Mouse (Mus musculus) midbrain, embryonic 10.5 days (tissue): ENCODE results near the gene Gpcpd1. TPM values are rescaled to one million over a fixed set of nuclear protein-coding genes. Genes with fewer than 3 reads are reported as not detected.
"Not testable (repeated sequence)": the region's sequence is repeated elsewhere in the genome, so short reads cannot be mapped to it uniquely, and the experiment has no call there.

Experiments used
- DNase-seq: peaks from one replicate; pipeline ENCODE4 v3.0.0-alpha.2; 2017; ENCODE audit warnings: low spot score
- H3K27ac ChIP-seq: fragments of 300-500 bp; sonication (generic); replicated peaks from 2 replicates; pipeline ENCODE4 v1.5.1; 2016; ENCODE audit warnings: mild to moderate bottlenecking
- H3K27me3 ChIP-seq: fragments of 300-500 bp; sonication (generic); 2 replicates; pipeline ENCODE4 v1.6.1; 2016; ENCODE audit warnings: low read depth, mild to moderate bottlenecking; ENCODE audit not compliant: poor library complexity, severe bottlenecking
- H3K36me3 ChIP-seq: fragments of 300-500 bp; sonication (generic); 2 replicates; pipeline ENCODE4 v1.6.1; 2016; ENCODE audit warnings: mild to moderate bottlenecking, moderate library complexity
- H3K4me1 ChIP-seq: fragments of 300-500 bp; sonication (generic); 2 replicates; pipeline ENCODE4 v1.6.1; 2016
- H3K4me3 ChIP-seq: fragments of 300-500 bp; sonication (generic); 2 replicates; pipeline ENCODE4 v1.5.1; 2016; ENCODE audit warnings: mild to moderate bottlenecking, moderate library complexity
- H3K9me3 ChIP-seq: fragments of 300-500 bp; sonication (generic); replicated peaks from 2 replicates; pipeline ENCODE4 v1.6.1; 2016; ENCODE audit warnings: mild to moderate bottlenecking
- WGBS: fragments of 180-500 bp; shearing (Covaris S2); methylation state at CpG from one replicate; pipeline ENCODE4 v1.1.7; 2016; 5-methylcytosine and 5-hydroxymethylcytosine counted together
- polyA plus RNA-seq: library from polyadenylated mRNA; unstranded; fragments of >200 nt; fragmentation: Nextera tagmentation; extraction: Ambion mirVana; gene quantifications from 2 replicates; pipeline ENCODE4 v1.2.1, GENCODE M21; 2016

Gpcpd1 gene
- polyA plus RNA-seq, 1 experiment from 2014 or later: 29.2 TPM

- no peak for DNase-seq
These were observed 14.2 kb upstream of the Gpcpd1 start for GRCm38 (mm10) chr2:132601777-132602176.

GRCm38 (mm10) chr2:132600081-132600480, 12.6 kb upstream of the Gpcpd1 start:
- Histone ChIP-seq H3K27ac (no peak overlapping the region), H3K36me3 (no peaks in the 10 kb centered on the region), H3K4me3 (no peak overlapping the region), H3K27me3 (no peaks in the 10 kb centered on the region), H3K4me1 (no peaks in the 10 kb centered on the region), H3K9me3 (no peaks in the 10 kb centered on the region)
- DNase-seq: no peak
- 84% methylated on average over 4 of the region's 4 CpGs for WGBS

More at GRCm38 (mm10) chr2:132601777-132602176, 14.2 kb upstream of the Gpcpd1 start:
- no peak overlapping the region for H3K4me3 ChIP-seq
- H3K36me3 ChIP-seq: no peaks in the 10 kb centered on the region
- no peaks in the 10 kb centered on the region for H3K27me3 ChIP-seq
- H3K27ac ChIP-seq: no peak overlapping the region
- no peaks in the 10 kb centered on the region for H3K4me1 ChIP-seq
- no peaks in the 10 kb centered on the region for H3K9me3 ChIP-seq

- H3K9me3 ChIP-seq: no peaks in the 10 kb centered on the region
- H3K4me3 ChIP-seq: no peak overlapping the region
- no peak for DNase-seq
- H3K27me3 ChIP-seq: no peaks in the 10 kb centered on the region
- whole genome bisulfite sequencing: 91% methylated on average over 6 of the region's 6 CpGs
- H3K36me3 ChIP-seq: no peaks in the 10 kb centered on the region
- H3K27ac ChIP-seq: no peak overlapping the region
- no peaks in the 10 kb centered on the region for H3K4me1 ChIP-seq
These were observed 11.6 kb upstream of the Gpcpd1 start for GRCm38 (mm10) chr2:132599127-132599526.

GRCm38 (mm10) chr2:132597866-132598480, 10.4 kb upstream of the Gpcpd1 start:
- 81% methylated on average over 3 of the region's 3 CpGs for WGBS
- H3K27me3 ChIP-seq: no peaks in the 10 kb centered on the region
- no peaks in the 10 kb centered on the region for H3K9me3 ChIP-seq
- H3K4me1 ChIP-seq: no peaks in the 10 kb centered on the region
- DNase-seq: no peak
- no peak overlapping the region for H3K4me3 ChIP-seq
- H3K36me3 ChIP-seq: no peaks in the 10 kb centered on the region
- H3K27ac ChIP-seq: no peak overlapping the region

- H3K4me1 ChIP-seq: no peaks in the 10 kb centered on the region
- WGBS: 76% methylated on average over 8 of the region's 8 CpGs
- H3K27me3 ChIP-seq: no peaks in the 10 kb centered on the region
- H3K4me3 ChIP-seq: no peak overlapping the region
- H3K9me3 ChIP-seq: no peaks in the 10 kb centered on the region
- H3K36me3 ChIP-seq: no peaks in the 10 kb centered on the region
- H3K27ac ChIP-seq: no peak overlapping the region
- no peak for DNase-seq
These were observed 9.7 kb upstream of the Gpcpd1 start for GRCm38 (mm10) chr2:132597226-132597625.

GRCm38 (mm10) chr2:132595601-132596235, 8.2 kb upstream of the Gpcpd1 start:
- no peak for DNase-seq
- H3K27me3 ChIP-seq: no peaks in the 10 kb centered on the region
- no peaks in the 10 kb centered on the region for H3K36me3 ChIP-seq
- H3K4me3 ChIP-seq: no peak overlapping the region
- no peak overlapping the region for H3K27ac ChIP-seq
- H3K4me1 ChIP-seq: no peaks in the 10 kb centered on the region
- WGBS: 89% methylated on average over 11 of the region's 11 CpGs
- no peaks in the 10 kb centered on the region for H3K9me3 ChIP-seq

GRCm38 (mm10) chr2:132592126-132592525, 4.6 kb upstream of the Gpcpd1 start:
- Histone ChIP-seq H3K9me3 (no peaks in the 10 kb centered on the region), H3K4me3 (no peak overlapping the region), H3K4me1 (no peaks in the 10 kb centered on the region), H3K36me3 (no peaks in the 10 kb centered on the region), H3K27me3 (no peaks in the 10 kb centered on the region), H3K27ac (no peak overlapping the region)
- DNase-seq: no peak
- WGBS: 87% methylated on average over 3 of the region's 3 CpGs

- 79% methylated on average over 3 of the region's 3 CpGs for whole genome bisulfite sequencing
- not testable (repeated sequence) for H3K9me3 ChIP-seq, DNase-seq
These were observed 4.0 kb upstream of the Gpcpd1 start for GRCm38 (mm10) chr2:132591579-132591978.

GRCm38 (mm10) chr2:132589906-132590538, 2.5 kb upstream of the Gpcpd1 start:
- Histone ChIP-seq H3K27ac (no peak overlapping the region), H3K4me1 (no peaks in the 10 kb centered on the region), H3K4me3 (no peak overlapping the region), H3K36me3 (no peaks in the 10 kb centered on the region), H3K9me3 (no peaks in the 10 kb centered on the region), H3K27me3 (no peaks in the 10 kb centered on the region)
- DNase-seq: no peak
- WGBS: 86% methylated on average over 6 of the region's 6 CpGs

More at GRCm38 (mm10) chr2:132591579-132591978, 4.0 kb upstream of the Gpcpd1 start:
- not testable (repeated sequence) for H3K4me1 ChIP-seq, H3K4me3 ChIP-seq, H3K27me3 ChIP-seq, H3K36me3 ChIP-seq, H3K27ac ChIP-seq

GRCm38 (mm10) chr2:132586006-132586405, 1.5 kb downstream of the Gpcpd1 start:
- no peak for DNase-seq
- WGBS: 75% methylated on average over 3 of the region's 3 CpGs
- H3K36me3 ChIP-seq: no peaks in the 10 kb centered on the region
- no peaks in the 10 kb centered on the region for H3K9me3 ChIP-seq
- H3K27ac ChIP-seq: no peak overlapping the region
- no peak overlapping the region for H3K4me3 ChIP-seq
- H3K4me1 ChIP-seq: no peaks in the 10 kb centered on the region
- no peaks in the 10 kb centered on the region for H3K27me3 ChIP-seq

GRCm38 (mm10) chr2:132584191-132584590, 3.3 kb downstream of the Gpcpd1 start:
- H3K9me3 ChIP-seq: no peaks in the 10 kb centered on the region
- H3K4me1 ChIP-seq: no peaks in the 10 kb centered on the region
- 88% methylated on average over 1 of the region's 1 CpGs for WGBS
- H3K27me3 ChIP-seq: no peaks in the 10 kb centered on the region
- H3K27ac ChIP-seq: no peak overlapping the region
- H3K36me3 ChIP-seq: no peaks in the 10 kb centered on the region
- no peak for DNase-seq
- no peak overlapping the region for H3K4me3 ChIP-seq

GRCm38 (mm10) chr2:132583126-132583525, 4.4 kb downstream of the Gpcpd1 start:
- DNase-seq: no peak
- H3K4me1 ChIP-seq: no peaks in the 10 kb centered on the region
- no peak overlapping the region for H3K27ac ChIP-seq
- no peaks in the 10 kb centered on the region for H3K27me3 ChIP-seq
- H3K36me3 ChIP-seq: no peaks in the 10 kb centered on the region
- no peak overlapping the region for H3K4me3 ChIP-seq
- 84% methylated on average over 3 of the region's 3 CpGs for WGBS
- H3K9me3 ChIP-seq: peaks cover 5% of the 10 kb centered on the region; the same call in 1 of the 2 replicates

GRCm38 (mm10) chr2:132582227-132582626, 5.3 kb downstream of the Gpcpd1 start:
- no peak for DNase-seq
- Histone ChIP-seq H3K27ac (no peak overlapping the region), H3K27me3 (no peaks in the 10 kb centered on the region), H3K9me3 (peaks cover 5% of the 10 kb centered on the region; the same call in 1 of the 2 replicates), H3K4me3 (no peak overlapping the region), H3K4me1 (no peaks in the 10 kb centered on the region), H3K36me3 (no peaks in the 10 kb centered on the region)
- WGBS: 85% methylated on average over 4 of the region's 4 CpGs
